Mouse (Mus musculus) Patski (cell line): ENCODE results near the gene H6pd. TPM values are rescaled to one million over a fixed set of nuclear protein-coding genes. Genes with fewer than 3 reads are reported as not detected.

Experiments used
- ATAC-seq: fragments of 100-300 bp; one replicate; pipeline ENCODE4 v1.8.0; 2021
- CTCF ChIA-PET: fragments of 350-600 bp; sonication (Branson Sonifier 250); formaldehyde crosslinking; loops from one replicate; lab custom pipeline; 2022; ENCODE audit warnings: inconsistent platforms; lab: Charles Lee
- POLR2A ChIA-PET: fragments of 350-600 bp; sonication (Branson Sonifier 250); formaldehyde crosslinking; loops from one replicate; lab custom pipeline; 2022; ENCODE audit warnings: antibody characterized with exemption, inconsistent platforms; lab: Charles Lee
- DNase-seq: peaks from one replicate; pipeline ENCODE4 v3.0.0-alpha.2; 2011; ENCODE audit warnings: low read depth, low spot score
- H3K27me3 ChIP-seq: fragments of 371-371 bp; one replicate; pipeline ENCODE4 v1.5.1; 2021
- CTCF ChIP-seq: fragments of 100-300 bp; IDR thresholded peaks from one replicate; pipeline ENCODE4 v1.5.1; 2021
- in situ Hi-C: fragments of 300-500 bp; cut with MboI; formaldehyde crosslinking; loops from 3 replicates; pipeline ENCODE4 v1.11.1; 2018; ENCODE audit warnings: low pct_unique_long_range_greater_than_20kb, mixed read lengths
- polyA plus RNA-seq: library from polyadenylated mRNA; unstranded; gene quantifications from one replicate; pipeline ENCODE4 v1.2.3, GENCODE M21; 2021

Gene H6pd
- polyA plus RNA-seq, 1 experiment from 2014 or later, result 39.5 TPM

DNA sequence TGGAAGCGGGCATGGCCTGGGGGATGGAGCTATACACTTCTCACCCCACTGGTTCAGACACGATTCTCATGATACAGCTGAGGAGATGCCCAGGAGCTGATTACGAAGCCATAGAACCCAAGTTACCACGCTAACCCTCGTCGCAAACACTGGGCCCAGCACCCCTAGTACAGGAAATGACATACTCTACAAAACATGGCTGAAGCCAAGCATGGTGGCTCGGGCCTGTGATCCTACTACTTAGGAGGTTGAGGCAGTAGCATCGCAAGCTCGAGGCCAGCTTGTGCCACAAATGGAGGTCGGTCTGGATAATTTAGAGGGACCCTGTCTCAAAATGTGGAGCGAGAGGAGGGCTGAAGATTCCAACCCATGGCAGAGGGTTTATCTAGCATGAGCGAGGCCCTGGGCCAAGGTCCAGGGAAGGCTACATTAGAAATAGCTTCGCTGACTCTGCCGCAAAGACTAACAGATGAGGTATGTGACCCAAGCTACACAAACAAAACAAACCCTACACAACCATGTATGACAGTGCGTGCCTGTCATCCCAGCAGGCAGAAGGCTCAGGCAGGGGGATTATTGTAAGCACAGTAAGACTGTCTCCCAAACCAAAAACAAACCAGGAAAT, 8.8 kb downstream of the H6pd start:
- POLR2A ChIA-PET, result interaction anchor here (0.8 kb wide), 1 partner anchor 8 kb away, joined by 3 read pairs; no protein-coding TSS in a partner anchor
- H3K27me3 ChIP-seq, result no peaks in the 10 kb centered on the region
- no peak for TF ChIP-seq CTCF
- in situ Hi-C loops, result no loop called here
- CTCF ChIA-PET, result no interaction called here
- ATAC-seq (no peak), DNase-seq (no peak)

DNA sequence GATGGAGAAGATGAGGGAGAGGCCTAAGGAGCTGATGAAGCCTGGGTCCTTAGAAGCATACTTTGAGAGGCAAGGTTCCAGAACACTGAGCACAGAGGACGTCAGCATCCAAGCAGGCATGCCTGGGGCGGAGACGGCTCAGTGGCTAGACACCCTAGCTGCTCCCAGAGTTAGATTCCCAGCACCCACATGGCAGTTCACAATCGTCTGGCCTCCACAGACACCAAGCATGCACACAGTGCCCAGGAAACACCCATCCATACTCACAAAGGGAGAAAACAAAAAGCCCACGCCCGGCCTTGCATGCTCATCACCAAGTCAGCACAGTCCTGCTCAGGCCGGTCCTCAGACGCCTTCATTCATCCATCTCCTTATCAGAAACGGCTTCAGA, 9.3 kb downstream of the H6pd start:
- ChIA-PET POLR2A (interaction anchor here (0.8 to 1.6 kb wide), 2 partner anchors 9 to 10 kb away, joined by 3 read pairs; no protein-coding TSS in a partner anchor), CTCF (no interaction called here)
- H3K27me3 ChIP-seq, result no peaks in the 10 kb centered on the region
- ATAC-seq, result no peak
- no peak for DNase-seq
- in situ Hi-C loops, result no loop called here
- TF ChIP-seq CTCF, result no peak

DNA sequence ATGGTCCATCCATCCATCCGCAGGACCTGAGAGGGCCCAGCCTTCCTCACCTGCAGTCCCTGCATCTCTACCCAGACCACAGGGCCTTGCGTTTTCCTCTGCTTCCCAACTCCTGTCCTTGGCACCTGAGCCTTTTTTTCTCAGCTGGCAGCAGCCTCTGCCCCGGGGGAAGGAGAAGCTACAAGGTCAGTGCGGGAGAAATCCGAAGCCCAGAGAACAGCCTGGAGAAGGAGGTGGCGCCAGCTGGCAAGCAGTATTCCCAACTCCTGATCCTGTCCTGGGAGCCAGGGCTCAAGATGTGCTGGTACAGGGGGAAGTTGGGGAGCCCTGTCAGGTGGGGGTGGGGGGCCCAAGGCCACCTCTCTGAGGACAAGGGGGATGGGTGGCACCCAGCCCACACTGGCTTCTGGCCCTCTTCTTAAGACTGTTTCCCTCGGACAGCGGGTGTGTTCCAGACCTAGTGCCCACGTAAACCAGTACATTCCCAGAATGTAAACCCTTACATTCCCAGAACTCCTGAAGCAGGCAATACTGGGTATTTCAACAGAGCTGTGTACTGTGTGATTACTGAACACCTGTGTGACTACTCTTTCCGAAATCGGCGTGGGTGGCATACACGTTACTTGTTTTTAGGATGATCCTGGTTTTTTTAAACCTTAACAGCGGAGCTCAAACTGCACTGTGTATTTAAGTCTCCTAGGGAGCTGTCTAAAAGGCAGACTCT, 9.9 kb downstream of the H6pd start:
- no peak for ATAC-seq
- in situ Hi-C loops, result no loop called here

DNA sequence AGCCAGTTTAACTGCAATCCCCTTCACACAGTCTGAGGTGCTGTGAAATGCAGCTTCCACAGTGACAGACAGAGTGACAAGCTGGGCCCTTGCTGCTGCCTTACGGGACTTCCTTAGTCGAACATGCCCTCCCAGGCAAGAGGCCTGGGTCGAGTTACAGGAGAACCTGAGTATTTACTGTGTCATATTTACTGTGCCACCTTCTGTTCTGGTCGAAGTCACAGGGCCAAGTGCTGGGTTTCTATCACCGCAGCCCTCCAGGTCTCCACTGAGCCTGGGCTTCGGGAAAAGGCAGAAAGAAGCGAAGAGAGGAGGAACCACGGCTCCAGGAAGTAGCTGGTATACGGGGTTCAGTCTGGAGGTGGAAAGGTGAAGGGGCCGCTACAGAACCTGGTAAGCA, 10.8 kb downstream of the H6pd start:
- ATAC-seq, result no peak
- no peak for DNase-seq
- no peak for TF ChIP-seq CTCF
- no peaks in the 10 kb centered on the region for H3K27me3 ChIP-seq
- in situ Hi-C loops, result no loop called here
- ChIA-PET POLR2A (interaction anchor here (1.6 kb wide), 1 partner anchor 12 kb away, joined by 3 read pairs; no protein-coding TSS in a partner anchor), CTCF (no interaction called here)

More for the DNA sequence above, 9.9 kb downstream of the H6pd start:
- TF ChIP-seq CTCF, result no peak
- ChIA-PET CTCF (no interaction called here), POLR2A (interaction anchor here (1.6 kb wide), 1 partner anchor 11 kb away, joined by 3 read pairs; no protein-coding TSS in a partner anchor)
- no peaks in the 10 kb centered on the region for H3K27me3 ChIP-seq
- DNase-seq, result no peak

DNA sequence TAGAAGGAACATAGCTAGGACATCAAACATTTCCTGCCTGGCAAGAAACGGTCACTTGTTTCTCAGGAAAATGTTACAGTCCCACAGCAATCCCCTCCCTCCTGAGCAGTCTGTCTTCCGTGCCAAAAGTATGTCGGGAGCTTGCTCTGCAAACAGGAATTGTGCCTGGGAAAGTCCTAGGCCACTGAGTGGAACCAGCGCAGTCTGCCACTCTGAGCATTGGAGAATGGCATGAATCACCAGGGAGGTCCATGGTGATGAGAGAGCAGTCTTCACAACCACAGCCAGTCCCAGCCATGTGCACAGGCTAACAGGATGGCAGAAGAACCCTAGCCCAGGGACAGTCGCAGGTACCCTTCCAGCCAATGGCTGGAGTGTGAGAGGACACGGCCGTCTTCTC, 12.4 kb downstream of the H6pd start:
- no peaks in the 10 kb centered on the region for H3K27me3 ChIP-seq
- in situ Hi-C loops, result no loop called here
- CTCF ChIA-PET, result no interaction called here
- POLR2A ChIA-PET, result interaction anchor here (1.5 kb wide), 1 partner anchor 12 kb away, joined by 4 read pairs; the partner anchor contains the start of gene H6pd
- ATAC-seq (peak; percentile 51), DNase-seq (peak; percentile 82)
- TF ChIP-seq CTCF, result no peak

DNA sequence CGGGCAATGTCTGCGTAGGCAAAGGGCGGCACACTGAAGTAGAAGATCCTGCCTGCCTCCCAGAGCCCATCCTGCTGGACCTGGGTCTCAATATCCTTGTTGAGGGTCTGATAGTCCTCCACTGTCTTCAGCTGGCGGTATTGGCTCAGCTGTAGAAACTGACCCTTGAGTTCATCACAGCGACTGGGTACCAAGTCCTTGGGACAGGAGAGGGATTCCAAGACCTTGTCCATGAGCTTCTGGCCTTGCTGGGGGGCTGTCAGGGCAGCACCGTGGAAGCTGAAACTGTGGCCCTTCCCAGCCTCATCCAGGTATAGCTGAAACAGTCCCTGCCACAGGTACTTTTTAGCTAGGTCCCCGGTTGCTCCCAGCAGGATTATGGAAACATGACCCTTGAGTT, 12.9 kb downstream of the H6pd start:
- no peak for DNase-seq
- POLR2A ChIA-PET, result interaction anchor here (1.5 kb wide), 1 partner anchor 13 kb away, joined by 4 read pairs; the partner anchor contains the start of gene H6pd
- in situ Hi-C loops, result no loop called here

DNA sequence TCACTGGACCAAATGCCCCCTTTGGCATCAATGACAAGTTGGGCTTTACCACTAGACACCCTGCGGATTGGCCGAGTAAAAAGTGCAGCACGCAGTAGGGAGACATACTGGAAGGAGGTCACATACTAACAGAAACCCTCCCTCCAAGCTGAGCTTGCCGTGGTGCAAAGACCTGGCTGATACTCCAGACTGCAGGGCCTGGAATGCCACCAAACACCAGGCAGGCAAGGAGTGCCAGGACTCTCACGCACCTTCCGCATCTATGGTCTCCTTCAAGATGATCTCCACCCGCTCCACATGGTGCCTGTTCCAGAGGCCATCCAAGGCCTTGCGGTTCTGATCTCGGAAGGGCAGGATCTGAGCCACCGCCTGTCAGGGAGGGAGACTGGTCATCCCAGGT, 14.6 kb downstream of the H6pd start:
- TF ChIP-seq CTCF, result no peak
- ChIA-PET CTCF (no interaction called here), POLR2A (no interaction called here)
- no peak for DNase-seq
- no peak for ATAC-seq
- in situ Hi-C loops, result no loop called here
- no peaks in the 10 kb centered on the region for H3K27me3 ChIP-seq

More for the DNA sequence above, 12.9 kb downstream of the H6pd start:
- H3K27me3 ChIP-seq, result no peaks in the 10 kb centered on the region
- CTCF ChIA-PET, result interaction anchor here (1.0 kb wide), 1 partner anchor 8 kb away, joined by 3 read pairs; no protein-coding TSS in a partner anchor
- no peak for ATAC-seq
- TF ChIP-seq CTCF, result no peak

DNA sequence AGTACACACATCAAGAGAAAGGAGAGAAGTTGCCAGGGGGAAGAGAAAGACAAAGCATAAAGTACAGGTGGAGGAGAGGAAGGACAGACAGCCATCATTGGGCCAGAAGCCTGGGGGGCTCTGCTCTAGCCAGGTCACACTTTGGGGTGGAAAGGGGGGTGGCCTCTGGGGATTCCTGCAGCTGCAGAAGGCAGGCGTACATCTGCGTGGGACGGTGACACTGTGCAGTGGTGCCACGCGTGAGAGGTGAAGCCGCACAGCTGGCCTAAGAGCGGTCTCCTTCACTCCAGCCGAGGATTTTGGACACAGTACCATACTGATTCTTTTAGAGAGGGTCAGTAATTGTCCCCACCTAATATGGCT, 16.2 kb downstream of the H6pd start:
- no peak for ATAC-seq
- CTCF ChIA-PET, result no interaction called here

DNA sequence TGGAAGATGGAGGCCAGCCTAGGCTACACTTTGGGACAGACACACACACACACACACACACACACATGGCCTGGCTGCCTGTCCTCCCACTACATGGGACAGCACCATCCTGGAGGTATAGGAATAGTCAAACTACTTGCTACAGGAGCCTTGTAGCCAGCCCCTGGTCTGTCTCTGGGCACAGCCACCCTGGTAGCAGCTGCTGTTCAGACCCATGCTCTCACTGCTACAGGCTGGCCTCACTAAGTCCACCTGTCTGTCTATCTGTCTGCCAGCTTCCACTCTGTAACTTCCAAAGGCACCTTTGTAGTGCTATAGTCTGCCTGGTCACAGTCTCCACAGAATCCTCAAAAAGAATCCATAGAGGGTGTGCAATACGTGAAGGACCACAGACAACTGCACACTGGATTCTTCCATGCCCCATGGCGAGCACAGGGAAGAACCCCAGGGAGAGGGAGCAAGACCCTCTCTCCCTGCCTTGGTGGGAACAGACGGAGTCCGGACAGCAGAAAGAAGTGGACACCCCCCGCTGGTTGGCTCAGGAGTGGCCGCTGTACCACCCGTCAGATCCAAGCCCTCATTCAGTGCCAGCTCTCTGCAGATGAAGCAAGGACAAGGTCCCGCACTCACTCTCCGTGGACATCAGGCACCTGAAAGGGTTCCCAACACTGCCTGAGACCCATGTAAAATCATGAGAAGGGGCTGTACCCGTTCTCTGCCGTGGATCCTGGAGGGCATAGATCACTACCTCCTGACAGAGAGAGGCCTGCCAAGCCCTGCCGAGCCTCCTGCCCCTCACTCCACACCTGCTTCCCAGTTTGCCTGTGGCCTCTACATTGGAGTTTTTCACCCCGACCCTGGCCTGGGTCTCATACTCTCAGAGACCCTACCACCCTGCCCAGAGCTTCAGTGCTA, 16.8 kb downstream of the H6pd start:
- CTCF ChIA-PET, result interaction anchor here (1.3 kb wide), 1 partner anchor 26 kb away, joined by 3 read pairs; no protein-coding TSS in a partner anchor
- POLR2A ChIA-PET, result no interaction called here
- no peak for TF ChIP-seq CTCF
- DNase-seq (no peak), ATAC-seq (no peak)
- no peaks in the 10 kb centered on the region for H3K27me3 ChIP-seq
- in situ Hi-C loops, result no loop called here

More for the DNA sequence above, 16.2 kb downstream of the H6pd start:
- TF ChIP-seq CTCF, result no peak
- H3K27me3 ChIP-seq, result no peaks in the 10 kb centered on the region
- DNase-seq, result no peak
- in situ Hi-C loops, result no loop called here
- POLR2A ChIA-PET, result interaction anchor here (1.2 kb wide), 1 partner anchor 16 kb away, joined by 3 read pairs; the partner anchor contains the start of gene H6pd
